Comparison of ENCODE assay signal across 8 mouse cellular contexts in genomic region chr7:3694076-3694948, GRCm38 (mm10). TPM values are rescaled to one million over a fixed set of nuclear protein-coding genes. Genes with fewer than 3 reads are reported as not detected.
DNase-seq lines count a peak whose midpoint lies in the region; ATAC-seq and TF ChIP-seq lines count a peak whose summit lies in the region.

No protein-coding gene starts in this region.

- peaks cover 12% of the 10 kb centered on the region for H3K4me1 ChIP-seq in intestine, embryonic 16.5 days (ENCODE audit: control insufficient read depth, insufficient read depth, low read length)
- H3K4me1 ChIP-seq in limb, embryonic 15.5 days = peaks cover 21% of the 10 kb centered on the region
- H3K4me1 ChIP-seq in midbrain, embryonic 16.5 days (ENCODE audit: control insufficient read depth, insufficient read depth, low read length) = peaks cover 32% of the 10 kb centered on the region
- H3K4me1 ChIP-seq in spleen, adult 2 months (ENCODE audit: control insufficient read depth, insufficient read depth, insufficient read length) = peaks cover 6% of the 10 kb centered on the region; the same call in 1 of the 2 replicates

- peak overlapping the region; percentile 95 for H3K9ac ChIP-seq in intestine, embryonic 16.5 days (ENCODE audit: low read depth, low read length)
- H3K9ac ChIP-seq in limb, embryonic 15.5 days = peak overlapping the region; percentile 80
- peak overlapping the region; percentile 69 for H3K9ac ChIP-seq in midbrain, embryonic 16.5 days (ENCODE audit: low read depth, low read length)

- H3K9me3 ChIP-seq in intestine, embryonic 16.5 days (ENCODE audit: control insufficient read depth, low read length) = no peaks in the 10 kb centered on the region
- no peaks in the 10 kb centered on the region for H3K9me3 ChIP-seq in limb, embryonic 15.5 days
- H3K9me3 ChIP-seq in midbrain, embryonic 16.5 days (replicated peaks; ENCODE audit: control insufficient read depth, low read length, poor library complexity, severe bottlenecking) = no peaks in the 10 kb centered on the region

- H3K27me3 ChIP-seq in intestine, embryonic 16.5 days (replicated peaks; ENCODE audit: control insufficient read depth, insufficient read depth, low read length) = no peaks in the 10 kb centered on the region
- H3K27me3 ChIP-seq in limb, embryonic 15.5 days = no peaks in the 10 kb centered on the region
- H3K27me3 ChIP-seq in midbrain, embryonic 16.5 days (ENCODE audit: control insufficient read depth, insufficient read depth, low read depth, low read length) = no peaks in the 10 kb centered on the region
- H3K27me3 ChIP-seq in spleen, adult 2 months (ENCODE audit: control insufficient read depth, insufficient read depth, low read length) = no peaks in the 10 kb centered on the region

- peak overlapping the region; percentile 94 for H3K27ac ChIP-seq in intestine, embryonic 16.5 days (ENCODE audit: low read length)
- H3K27ac ChIP-seq in limb, embryonic 15.5 days = peak overlapping the region; percentile 99
- peak overlapping the region; percentile 96 for H3K27ac ChIP-seq in midbrain, embryonic 16.5 days (ENCODE audit: low read length)
- peak overlapping the region; percentile 92 for H3K27ac ChIP-seq in spleen, adult 2 months (ENCODE audit: insufficient read depth, low read length)

- DNase-seq in 3134 (ENCODE audit: extremely low read depth, insufficient read length, low spot score) = peak; percentile 91
- DNase-seq in adrenal gland, adult (ENCODE audit: inconsistent age in 2 of 2, low spot score in 1 of 2) = peak; percentile 87 to 95
- peak; percentile 91 for DNase-seq in embryo, embryonic 10 days (ENCODE audit: low spot score)
- DNase-seq in spleen, adult 2 months (ENCODE audit: low read depth in 1 of 2, low spot score in 2 of 2) = peak; percentile 64 to 83

- no peak for TF ChIP-seq CTCF in spleen, adult 2 months (IDR thresholded peaks at IDR 0.05; ENCODE audit: extremely low read depth, insufficient read depth, insufficient read length, insufficient replicate concordance)

- peak overlapping the region; percentile 87 for H3K4me3 ChIP-seq in intestine, embryonic 16.5 days (ENCODE audit: low read length)
- H3K4me3 ChIP-seq in limb, embryonic 15.5 days = peak overlapping the region; percentile 68
- H3K4me3 ChIP-seq in midbrain, embryonic 16.5 days (ENCODE audit: low read depth, low read length) = peak overlapping the region; percentile 85
- H3K4me3 ChIP-seq in spleen, adult 2 months (ENCODE audit: extremely low read depth, insufficient read depth, insufficient read length) = peak overlapping the region; percentile 72

- H3K4me2 ChIP-seq in intestine, embryonic 16.5 days (ENCODE audit: low read depth, low read length) = peak overlapping the region; percentile 89
- peak overlapping the region; percentile 84 for H3K4me2 ChIP-seq in limb, embryonic 15.5 days
- H3K4me2 ChIP-seq in midbrain, embryonic 16.5 days (ENCODE audit: low read length) = peak overlapping the region; percentile 86

- H3K36me3 ChIP-seq in intestine, embryonic 16.5 days (ENCODE audit: control insufficient read depth, insufficient read depth, low read length) = no peaks in the 10 kb centered on the region; the same call in 1 of the 2 replicates
- H3K36me3 ChIP-seq in limb, embryonic 15.5 days = peaks cover 34% of the 10 kb centered on the region
- peaks cover 20% of the 10 kb centered on the region for H3K36me3 ChIP-seq in midbrain, embryonic 16.5 days (ENCODE audit: control insufficient read depth, insufficient read depth, low read length)
- peaks cover 11% of the 10 kb centered on the region; the same call in 1 of the 2 replicates for H3K36me3 ChIP-seq in spleen, adult 2 months (ENCODE audit: control insufficient read depth, insufficient read depth, low read length)

- peak; percentile 38 for ATAC-seq in granulocyte monocyte progenitor cell, adult 5-6 weeks (replicated peaks; ENCODE audit: poor library complexity, severe bottlenecking)
- ATAC-seq in intestine, embryonic 16.5 days = peak; percentile 64
- peak; percentile 70 for ATAC-seq in limb, embryonic 15.5 days (ENCODE audit: insufficient number of reproducible peaks, low FRiP score, low TSS enrichment, low read depth)
- peak; percentile 31 for ATAC-seq in midbrain, embryonic 16.5 days

- WGBS in intestine, embryonic 16.5 days = 0% methylated on average over 50 of the region's 55 CpGs
- under 1% methylated on average over 52 of the region's 55 CpGs for WGBS in limb, embryonic 15.5 days
- 0% methylated on average over 42 of the region's 55 CpGs for WGBS in midbrain, embryonic 16.5 days
- WGBS in spleen, adult 2 months = 2% methylated on average over 53 of the region's 55 CpGs

- TF ChIP-seq POLR2A in spleen, adult 2 months (IDR thresholded peaks at IDR 0.05; ENCODE audit: low read depth, low read length) = no peak

RNA-seq across cellular contexts. Expression of gene Mboat7, which starts 1.0 kb away (rescaled TPM):
- 63.5 and 76.3 TPM in 2 replicates for total RNA-seq in granulocyte monocyte progenitor cell, adult 5-6 weeks (2014; fragmentation: Nextera tagmentation)
- total RNA-seq in granulocyte monocyte progenitor cell, adult 5-6 weeks (2017) = 22.6 and 38.3 TPM in 2 replicates
- polyA plus RNA-seq in intestine, embryonic 16.5 days (2015; fragmentation: Nextera tagmentation; extraction: Ambion mirVana) = 54.8 and 60.7 TPM in 2 replicates
- 59.7 and 63.6 TPM in 2 replicates for polyA plus RNA-seq in limb, embryonic 15.5 days (2015; fragmentation: Nextera tagmentation; extraction: Ambion mirVana)
- polyA plus RNA-seq in midbrain, embryonic 16.5 days (2015; fragmentation: Nextera tagmentation; extraction: Ambion mirVana) = 102 and 118 TPM in 2 replicates
- 57.0 and 57.2 TPM in 2 replicates for polyA plus RNA-seq in spleen, adult 2 months (2012; rRNA removed)

RNA-seq across cellular contexts. Expression of gene Tsen34, which starts 1.6 kb away (rescaled TPM):
- total RNA-seq in granulocyte monocyte progenitor cell, adult 5-6 weeks (2014; fragmentation: Nextera tagmentation) = 21.2 and 28.7 TPM in 2 replicates
- total RNA-seq in granulocyte monocyte progenitor cell, adult 5-6 weeks (2017) = 31.6 and 37.5 TPM in 2 replicates
- polyA plus RNA-seq in intestine, embryonic 16.5 days (2015; fragmentation: Nextera tagmentation; extraction: Ambion mirVana) = 191 and 208 TPM in 2 replicates
- 251 and 270 TPM in 2 replicates for polyA plus RNA-seq in limb, embryonic 15.5 days (2015; fragmentation: Nextera tagmentation; extraction: Ambion mirVana)
- 262 and 285 TPM in 2 replicates for polyA plus RNA-seq in midbrain, embryonic 16.5 days (2015; fragmentation: Nextera tagmentation; extraction: Ambion mirVana)
- polyA plus RNA-seq in spleen, adult 2 months (2012; rRNA removed) = 29.2 and 47.1 TPM in 2 replicates

RNA-seq across cellular contexts. Expression of gene Rps9, which starts 9.5 kb away (rescaled TPM):
- 3,458 and 3,628 TPM in 2 replicates for total RNA-seq in granulocyte monocyte progenitor cell, adult 5-6 weeks (2014; fragmentation: Nextera tagmentation)
- 1,516 and 1,598 TPM in 2 replicates for total RNA-seq in granulocyte monocyte progenitor cell, adult 5-6 weeks (2017)
- 1,268 and 1,365 TPM in 2 replicates for polyA plus RNA-seq in intestine, embryonic 16.5 days (2015; fragmentation: Nextera tagmentation; extraction: Ambion mirVana)
- polyA plus RNA-seq in limb, embryonic 15.5 days (2015; fragmentation: Nextera tagmentation; extraction: Ambion mirVana) = 1,336 and 1,506 TPM in 2 replicates
- 646 and 689 TPM in 2 replicates for polyA plus RNA-seq in midbrain, embryonic 16.5 days (2015; fragmentation: Nextera tagmentation; extraction: Ambion mirVana)
- polyA plus RNA-seq in spleen, adult 2 months (2012; rRNA removed) = 1,349 and 2,225 TPM in 2 replicates

RNA-seq across cellular contexts. Expression of gene Tmc4, which starts 17.0 kb away (rescaled TPM):
- 4.7 and 11.5 TPM in 2 replicates for total RNA-seq in granulocyte monocyte progenitor cell, adult 5-6 weeks (2014; fragmentation: Nextera tagmentation)
- total RNA-seq in granulocyte monocyte progenitor cell, adult 5-6 weeks (2017) = 2.2 and 2.3 TPM in 2 replicates
- polyA plus RNA-seq in intestine, embryonic 16.5 days (2015; fragmentation: Nextera tagmentation; extraction: Ambion mirVana) = 104 and 110 TPM in 2 replicates
- polyA plus RNA-seq in limb, embryonic 15.5 days (2015; fragmentation: Nextera tagmentation; extraction: Ambion mirVana) = 5.0 and 7.0 TPM in 2 replicates
- polyA plus RNA-seq in midbrain, embryonic 16.5 days (2015; fragmentation: Nextera tagmentation; extraction: Ambion mirVana) = 4.5 and 4.9 TPM in 2 replicates
- polyA plus RNA-seq in spleen, adult 2 months (2012; rRNA removed) = 7.6 and 8.4 TPM in 2 replicates

RNA-seq across cellular contexts. Expression of gene Pirb, which starts 25.9 kb away (rescaled TPM):
- 3.8 TPM in 1 of 2 replicates, not detected in the other for total RNA-seq in granulocyte monocyte progenitor cell, adult 5-6 weeks (2014; fragmentation: Nextera tagmentation)
- total RNA-seq in granulocyte monocyte progenitor cell, adult 5-6 weeks (2017) = 3.1 and 3.3 TPM in 2 replicates
- 0.94 and 1.1 TPM in 2 replicates for polyA plus RNA-seq in intestine, embryonic 16.5 days (2015; fragmentation: Nextera tagmentation; extraction: Ambion mirVana)
- polyA plus RNA-seq in limb, embryonic 15.5 days (2015; fragmentation: Nextera tagmentation; extraction: Ambion mirVana) = 0.96 and 2.4 TPM in 2 replicates
- polyA plus RNA-seq in midbrain, embryonic 16.5 days (2015; fragmentation: Nextera tagmentation; extraction: Ambion mirVana) = 0.23 and 0.31 TPM in 2 replicates
- polyA plus RNA-seq in spleen, adult 2 months (2012; rRNA removed) = 51.9 and 72.4 TPM in 2 replicates

Comparison
In these comparisons a context has a peak if more than half of its experiments do, and no peak if none do; other contexts are left out.
1. Peak in every context shown above with its lines: DNase-seq, ATAC-seq, H3K4me3 ChIP-seq and H3K27ac ChIP-seq.